Mouse (Mus musculus) lung, postnatal 0 days (tissue): ENCODE results near the gene Smarcd3.

Experiments used
- CTCF ChIP-seq: IDR thresholded peaks from 2 replicates; pipeline ENCODE4 v1.5.1; 2016; ENCODE audit warnings: antibody characterized with exemption, mild to moderate bottlenecking
- EP300 ChIP-seq: IDR thresholded peaks from 2 replicates; pipeline ENCODE4 v1.6.1; 2016; ENCODE audit warnings: antibody characterized with exemption, mild to moderate bottlenecking, control low read depth

GRCm38 (mm10) chr5:24575948-24576347 is 48.3 kb downstream of the Smarcd3 start:
- TF ChIP-seq EP300 (no peak), CTCF (no peak)
